ENCODE assay signal across 9 mouse cellular contexts in genomic region chr13:46619633-46620032, GRCm38 (mm10). TPM values are rescaled to one million over a fixed set of nuclear protein-coding genes. Genes with fewer than 3 reads are reported as not detected.
A peak's percentile ranks its signal among the peaks of the same experiment; 100 is the strongest.
DNase-seq lines count a peak whose midpoint lies in the region; ATAC-seq and TF ChIP-seq lines count a peak whose summit lies in the region.
"Had no signal": no experiment of that assay in that cellular context is flagged by ENCODE, and none has a peak within 500 bp of the region (broad histone marks: within the 10 kb centered on the region; RNA-seq: fewer than 3 reads in every experiment).

No protein-coding gene starts in this region.

- H3K9me3 ChIP-seq in kidney, postnatal 0 days (replicated peaks; ENCODE audit: low read length), result no peaks in the 10 kb centered on the region
- no peaks in the 10 kb centered on the region for H3K9me3 ChIP-seq in hindbrain, embryonic 15.5 days
- H3K9me3 ChIP-seq in stomach, embryonic 15.5 days, result no peaks in the 10 kb centered on the region

- 0 out of 2 replicates have a peak, but pooled peaks have one; percentile 33 for ATAC-seq in kidney, postnatal 0 days (replicated peaks; ENCODE audit: low FRiP score, low read depth)
- 0 out of 2 replicates have a peak, but pooled peaks have one; percentile 51 for ATAC-seq in hindbrain, embryonic 15.5 days (ENCODE audit: low FRiP score, low read depth)
- peak; percentile 56; the same call in 1 of the 2 replicates for ATAC-seq in stomach, embryonic 15.5 days (ENCODE audit: insufficient read depth, low FRiP score, low read depth)
- ATAC-seq: Patski had no signal

- H3K36me3 ChIP-seq in kidney, postnatal 0 days (ENCODE audit: insufficient read depth, low read length), result no peaks in the 10 kb centered on the region
- H3K36me3 ChIP-seq in hindbrain, embryonic 15.5 days, result no peaks in the 10 kb centered on the region
- H3K36me3 ChIP-seq in stomach, embryonic 15.5 days, result no peaks in the 10 kb centered on the region

- no peak for TF ChIP-seq CTCF in kidney, postnatal 0 days (IDR thresholded peaks at IDR 0.05; ENCODE audit: low read depth)

- H3K9ac ChIP-seq in kidney, postnatal 0 days (ENCODE audit: low read depth, low read length), result no peak overlapping the region
- no peak overlapping the region for H3K9ac ChIP-seq in hindbrain, embryonic 15.5 days
- no peak overlapping the region for H3K9ac ChIP-seq in stomach, embryonic 15.5 days

- H3K27me3 ChIP-seq in kidney, postnatal 0 days (ENCODE audit: insufficient read depth, low read length), result no peaks in the 10 kb centered on the region
- no peaks in the 10 kb centered on the region for H3K27me3 ChIP-seq in hindbrain, embryonic 15.5 days
- H3K27me3 ChIP-seq in stomach, embryonic 15.5 days (replicated peaks), result no peaks in the 10 kb centered on the region

- no peak overlapping the region for H3K4me3 ChIP-seq in kidney, postnatal 0 days (replicated peaks; ENCODE audit: low read depth, low read length)
- no peak overlapping the region for H3K4me3 ChIP-seq in hindbrain, embryonic 15.5 days
- no peak overlapping the region for H3K4me3 ChIP-seq in stomach, embryonic 15.5 days (replicated peaks)

- DNase-seq in kidney, postnatal 0 days (ENCODE audit: low spot score), result peak; percentile 65
- no peak for DNase-seq in kidney, adult 8-10 months
- peak; percentile 50 for DNase-seq in embryo, embryonic 11 days
- peak; percentile 38 for DNase-seq in lung, postnatal 25 days (ENCODE audit: low spot score)
- no peak for DNase-seq in frontal cortex, postnatal 36 days (ENCODE audit: low spot score in 2 of 2)
- DNase-seq in cerebellum, adult 9-10 months, result no peak

- 15% methylated on average over 11 of the region's 11 CpGs for WGBS in kidney, postnatal 0 days
- 50% methylated on average over 11 of the region's 11 CpGs for WGBS in hindbrain, embryonic 15.5 days
- WGBS in stomach, embryonic 15.5 days, result 12% methylated on average over 11 of the region's 11 CpGs

- no peaks in the 10 kb centered on the region; the same call in 1 of the 2 replicates for H3K4me1 ChIP-seq in kidney, postnatal 0 days (replicated peaks; ENCODE audit: insufficient read depth, low read length)
- H3K4me1 ChIP-seq in hindbrain, embryonic 15.5 days (replicated peaks), result peaks cover 7% of the 10 kb centered on the region
- H3K4me1 ChIP-seq in stomach, embryonic 15.5 days, result peaks cover 14% of the 10 kb centered on the region; the same call in 1 of the 2 replicates

- peak overlapping the region; percentile 44 for H3K4me2 ChIP-seq in kidney, postnatal 0 days (ENCODE audit: low read length)
- H3K4me2 ChIP-seq in hindbrain, embryonic 15.5 days, result 0 out of 2 replicates have a peak overlapping the region, but pooled peaks have one; percentile 11
- peak overlapping the region; percentile 37 for H3K4me2 ChIP-seq in stomach, embryonic 15.5 days

- H3K27ac ChIP-seq in kidney, postnatal 0 days, result no peak overlapping the region
- H3K27ac ChIP-seq in hindbrain, embryonic 15.5 days (replicated peaks), result no peak overlapping the region
- no peak overlapping the region for H3K27ac ChIP-seq in stomach, embryonic 15.5 days

RNA-seq across cellular contexts. Expression of gene Fam8a1, which starts 49.7 kb away (rescaled TPM):
- polyA plus RNA-seq in kidney, postnatal 0 days (2015; fragmentation: Nextera tagmentation; extraction: Ambion mirVana), result 11.1 and 13.3 TPM in 2 replicates
- polyA plus RNA-seq in hindbrain, embryonic 15.5 days (2015; fragmentation: Nextera tagmentation; extraction: Ambion mirVana), result 16.0 and 16.1 TPM in 2 replicates
- 10.6 and 10.7 TPM in 2 replicates for polyA plus RNA-seq in stomach, embryonic 15.5 days (2015; fragmentation: Nextera tagmentation; extraction: Ambion mirVana)

Comparison
In these comparisons a context has a peak if more than half of its experiments do, and no peak if none do; other contexts are left out.
1. DNase-seq: peak in kidney, postnatal 0 days (single experiment), embryo, embryonic 11 days (single experiment) and lung, postnatal 25 days (single experiment); none in kidney, adult 8-10 months (0 of 2), frontal cortex, postnatal 36 days (0 of 2) and cerebellum, adult 9-10 months (single experiment).
2. Peak in every context shown above with its lines, with median percentiles within 50 percentile points of each other: ATAC-seq and H3K4me2 ChIP-seq.